Mouse (Mus musculus) left cerebral cortex, postnatal 25 days (tissue): ENCODE measurements around the gene Inhbc. TPM values are rescaled to one million over a fixed set of nuclear protein-coding genes. Genes with fewer than 3 reads are reported as not detected.
"Not testable (repeated sequence)": the region's sequence is repeated elsewhere in the genome, so short reads cannot be mapped to it uniquely, and the experiment has no call there.

Experiments
- DNase-seq, 2 experiments: peaks; one replicate each; pipeline ENCODE4 v3.0.0; 2022; ENCODE audit warnings: low spot score in 2 of 2, mixed read lengths in 1 of 2
- intact Hi-C: fragments of 180-260 bp; cut with DNase I; formaldehyde crosslinking; loops from one replicate; pipeline ENCODE4 v1.15.1; 2025
- total RNA-seq, 2 experiments: library from RNA; stranded (reverse); gene quantifications; 2 replicates each; pipeline ENCODE4 v1.2.3; 2021

Gene Inhbc
- total RNA-seq, 2 experiments from 2014 or later: not detected

- intact Hi-C loops: no loop called here
- no peak for DNase-seq
Measured at GRCm38 (mm10) chr10:127335271-127335670, 35.0 kb downstream of the Inhbc start.

DNA sequence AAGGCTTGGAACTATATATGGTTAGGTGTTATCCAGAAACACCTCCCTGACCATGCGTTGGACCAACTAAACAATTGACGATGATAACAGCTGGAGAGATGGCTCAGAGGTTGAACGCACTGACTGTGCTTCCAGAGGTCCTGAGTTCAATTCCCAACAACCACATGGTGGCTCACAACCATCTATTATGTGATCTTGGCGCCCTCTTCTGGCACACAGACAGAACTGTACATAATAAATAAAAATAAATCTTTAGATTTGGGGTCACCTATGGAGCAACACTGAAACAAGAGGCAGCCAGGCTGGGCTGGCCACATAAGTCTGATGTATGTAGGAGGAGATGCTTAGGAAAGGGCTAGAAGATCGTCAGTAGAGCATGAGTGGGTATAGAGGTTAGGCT lies 37.1 kb downstream of the Inhbc start:
- DNase-seq: no peak
- intact Hi-C loops: no loop called here

GRCm38 (mm10) chr10:127332211-127332874 lies 37.9 kb downstream of the Inhbc start:
- intact Hi-C loops: no loop called here
- no peak for DNase-seq

DNA sequence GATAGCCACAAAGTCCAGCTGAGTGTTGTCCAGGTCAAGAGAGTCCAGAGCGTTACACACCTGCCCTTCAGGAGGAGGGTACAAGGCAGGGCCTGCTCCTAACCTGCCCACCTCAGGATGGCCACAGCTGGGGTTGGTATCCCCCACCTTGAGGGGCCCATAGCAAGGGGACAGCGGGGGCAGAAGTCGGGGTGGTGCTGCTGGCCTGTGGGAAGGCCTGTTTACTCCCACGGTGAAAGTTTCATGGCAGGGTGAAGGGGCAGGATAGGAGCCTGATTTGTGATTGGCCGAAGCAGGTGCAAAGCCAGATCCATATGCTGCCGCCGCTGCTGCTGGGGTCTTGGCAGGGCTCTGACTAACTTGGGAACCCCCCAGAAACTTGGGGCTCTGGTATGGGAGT lies 40.0 kb downstream of the Inhbc start:
- intact Hi-C loops: no loop called here
- DNase-seq: no peak

- intact Hi-C loops: no loop called here
- DNase-seq: no peak
Measured at GRCm38 (mm10) chr10:127327461-127328145, 42.6 kb downstream of the Inhbc start.

GRCm38 (mm10) chr10:127326828-127327227 lies 43.4 kb downstream of the Inhbc start:
- DNase-seq: no peak
- intact Hi-C loops: no loop called here

GRCm38 (mm10) chr10:127326017-127326801 lies 44.0 kb downstream of the Inhbc start:
- DNase-seq: no peak
- intact Hi-C loops: no loop called here

GRCm38 (mm10) chr10:127325454-127326016 lies 44.7 kb downstream of the Inhbc start:
- DNase-seq: no peak
- intact Hi-C loops: no loop called here

GRCm38 (mm10) chr10:127324495-127324894 lies 45.7 kb downstream of the Inhbc start:
- intact Hi-C loops: no loop called here
- DNase-seq: no peak

- intact Hi-C loops: no loop called here
- DNase-seq: no peak
Measured at GRCm38 (mm10) chr10:127323131-127323855, 46.9 kb downstream of the Inhbc start.

DNA sequence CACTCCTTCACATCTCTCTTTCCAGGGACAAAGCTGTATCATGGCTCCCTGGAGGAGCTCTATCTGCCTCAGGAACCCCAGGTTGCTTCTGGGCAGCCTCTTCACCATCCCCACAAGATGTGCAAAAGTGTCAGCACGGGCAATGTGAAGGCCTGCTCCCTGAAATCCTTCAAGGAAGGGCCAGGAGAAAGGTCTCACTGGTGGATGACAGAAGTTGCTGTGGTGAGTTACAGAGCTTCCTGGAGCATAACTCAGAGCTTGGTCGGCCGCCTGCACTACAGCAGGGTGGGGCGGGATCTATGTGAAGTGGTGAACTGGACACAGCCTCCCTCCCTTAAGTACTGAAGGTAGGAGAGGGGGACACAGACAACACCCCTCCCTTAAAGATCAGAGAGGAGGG lies 47.6 kb downstream of the Inhbc start:
- intact Hi-C loops: no loop called here
- no peak for DNase-seq

- intact Hi-C loops: no loop called here
- DNase-seq: no peak
Measured at GRCm38 (mm10) chr10:127322178-127322577, 48.1 kb downstream of the Inhbc start.

DNA sequence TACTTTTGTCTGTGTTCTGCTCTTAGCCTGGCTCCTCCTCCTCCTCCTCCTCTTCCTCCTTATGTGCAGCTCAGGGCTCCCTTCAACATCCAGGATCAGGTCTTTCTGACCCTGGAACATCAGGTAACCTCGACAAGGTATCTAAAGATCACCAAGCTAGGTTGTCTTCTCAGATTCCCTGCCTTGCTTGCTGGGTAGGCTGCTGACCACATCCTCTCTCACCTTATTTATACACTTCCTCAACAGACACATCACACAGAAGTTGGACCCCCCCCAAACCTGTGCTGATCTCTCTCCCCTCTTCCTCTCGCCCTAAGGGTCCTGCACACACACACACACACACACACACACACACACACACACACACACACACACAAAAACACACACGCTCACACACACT lies 48.6 kb downstream of the Inhbc start, which contains the start of gene Arhgap9:
Arhgap9 (plus strand) TSS at position 344 of the 400 bp plus-strand sequence.
- intact Hi-C loops: no loop called here
- no peak for DNase-seq

- no peak for DNase-seq
- intact Hi-C loops: no loop called here
Measured at GRCm38 (mm10) chr10:127319969-127320368, 50.3 kb downstream of the Inhbc start.

GRCm38 (mm10) chr10:127318009-127318408 lies 52.2 kb downstream of the Inhbc start:
- intact Hi-C loops: no loop called here
- no peak for DNase-seq

GRCm38 (mm10) chr10:127317277-127317676 lies 53.0 kb downstream of the Inhbc start:
- DNase-seq: no peak
- intact Hi-C loops: no loop called here

- DNase-seq, intact Hi-C loops: not testable (repeated sequence)
Measured at GRCm38 (mm10) chr10:127314950-127315349, 55.3 kb downstream of the Inhbc start.

- intact Hi-C loops: not testable (repeated sequence)
Measured at GRCm38 (mm10) chr10:127313516-127313915, 56.7 kb downstream of the Inhbc start.

DNA sequence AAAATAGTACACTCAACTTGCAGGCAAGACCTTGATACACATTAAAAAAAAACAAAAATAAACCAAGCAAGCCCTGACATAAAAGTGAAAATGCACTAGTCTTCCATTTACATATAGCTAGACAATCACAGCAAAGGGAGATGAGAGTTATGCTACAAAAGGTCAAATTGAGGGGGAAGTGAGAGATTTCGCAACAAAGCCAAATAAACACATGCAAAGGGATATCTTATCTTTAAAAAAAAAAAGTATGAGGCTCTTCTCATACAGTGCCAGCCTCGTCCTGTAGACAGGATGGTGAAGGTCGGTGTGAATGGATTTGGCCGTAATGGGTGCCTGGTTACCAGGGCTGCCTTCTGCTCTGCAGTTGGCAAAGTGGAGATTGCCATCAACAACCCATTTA lies 57.4 kb downstream of the Inhbc start:
- DNase-seq: no peak
- intact Hi-C loops: no loop called here

More at GRCm38 (mm10) chr10:127313516-127313915, 56.7 kb downstream of the Inhbc start:
- not testable (repeated sequence) for DNase-seq

- DNase-seq: peak; percentile 70 to 76
- intact Hi-C loops: no loop called here
Measured at GRCm38 (mm10) chr10:127312356-127312676, 57.9 kb downstream of the Inhbc start.
